Mouse (Mus musculus) cerebellum, adult 2 months (tissue): ENCODE results near the gene Morn1.

Experiments
- CTCF ChIP-seq: fragments of 200-500 bp; IDR thresholded peaks from 2 replicates; pipeline ENCODE4 v1.5.1; 2011; ENCODE audit warnings: low read depth, mild to moderate bottlenecking, control low read depth, low read length, moderate library complexity, borderline replicate concordance; ENCODE audit not compliant: insufficient read depth
- POLR2A ChIP-seq: fragments of 200-500 bp; IDR thresholded peaks from 2 replicates; pipeline ENCODE4 v1.6.1; 2011; ENCODE audit warnings: low read length, control low read depth, borderline replicate concordance; ENCODE audit not compliant: insufficient read depth

DNA sequence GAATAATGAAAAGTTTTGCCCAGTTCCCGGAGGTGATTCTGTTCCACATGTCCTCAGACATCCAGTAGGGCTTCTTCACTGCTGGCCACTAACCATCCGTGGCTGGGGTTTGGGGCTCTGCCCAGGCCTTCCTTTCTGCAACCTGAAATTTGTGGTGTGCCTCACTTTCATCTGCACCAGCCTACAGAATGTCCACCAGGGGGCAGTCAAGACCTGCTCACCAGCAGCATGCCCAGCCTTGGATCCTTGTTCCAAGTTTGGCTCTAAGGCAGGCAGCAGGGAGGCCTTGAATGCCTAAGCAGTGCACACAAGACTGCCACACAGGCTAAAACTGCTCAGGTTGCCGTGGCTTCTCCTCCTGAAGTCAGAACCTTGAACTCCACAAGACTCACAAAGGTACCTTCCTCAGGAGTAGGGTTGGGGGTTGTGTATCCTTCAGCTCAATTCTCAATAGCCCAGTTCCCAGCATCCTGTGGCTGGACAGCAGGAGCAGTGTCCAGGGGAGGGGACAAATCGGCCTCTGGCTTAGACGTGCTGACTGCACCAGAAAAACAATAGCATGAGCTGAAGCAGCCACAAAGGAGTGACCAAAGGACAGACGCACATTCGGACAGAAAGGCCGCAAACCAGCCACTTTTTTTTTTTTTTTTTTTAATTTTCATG, 9.0 kb downstream of the Morn1 start:
- TF ChIP-seq POLR2A (peak; percentile 26; the same call in 1 of the 2 replicates), CTCF (peak; percentile 99)
